Mouse (Mus musculus) liver, embryonic 16.5 days (tissue): ENCODE measurements at regions not wholly inside any gene's neighbourhood (a gene's known extent, or its start where the extent isn't known, plus 50 kb on each side); places are given as distances from the start of the nearest gene placed in this dataset.
"Not testable (repeated sequence)": the region's sequence is repeated elsewhere in the genome, so short reads cannot be mapped to it uniquely, and the experiment has no call there.

Source experiments
- ATAC-seq: fragments of 200-750 bp; cut with Nextera tagmentation; 2 replicates; pipeline ENCODE4 v1.8.0; 2017; ENCODE audit warnings: low read depth, mild to moderate bottlenecking, moderate number of reproducible peaks, moderate library complexity
- H3K27ac ChIP-seq: fragments of 300-500 bp; sonication (generic); 2 replicates; pipeline ENCODE4 v1.5.1; 2014; ENCODE audit warnings: mild to moderate bottlenecking, low read length
- H3K27me3 ChIP-seq: fragments of 300-500 bp; sonication (generic); 2 replicates; pipeline ENCODE4 v1.6.1; 2014; ENCODE audit warnings: low read depth, low read length, mixed read lengths; ENCODE audit not compliant: control insufficient read depth, insufficient read depth
- H3K36me3 ChIP-seq: fragments of 300-500 bp; sonication (generic); 2 replicates; pipeline ENCODE4 v1.6.1; 2014; ENCODE audit warnings: mild to moderate bottlenecking; ENCODE audit not compliant: control insufficient read depth, insufficient read depth
- H3K4me1 ChIP-seq: fragments of 300-500 bp; sonication (generic); 2 replicates; pipeline ENCODE4 v1.6.1; 2014; ENCODE audit warnings: low read depth, low read length, mixed read lengths; ENCODE audit not compliant: control insufficient read depth
- H3K4me2 ChIP-seq: fragments of 300-500 bp; sonication (generic); 2 replicates; pipeline ENCODE4 v1.6.1; 2014; ENCODE audit warnings: low read depth, low read length, mixed read lengths
- H3K4me3 ChIP-seq: fragments of 300-500 bp; sonication (generic); 2 replicates; pipeline ENCODE4 v1.5.1; 2014; ENCODE audit warnings: low read depth, mild to moderate bottlenecking, low read length
- H3K9ac ChIP-seq: fragments of 300-500 bp; sonication (generic); 2 replicates; pipeline ENCODE4 v1.6.1; 2014; ENCODE audit warnings: low read depth, low read length
- H3K9me3 ChIP-seq: fragments of 300-500 bp; sonication (generic); replicated peaks from 2 replicates; pipeline ENCODE4 v1.6.1; 2016; ENCODE audit warnings: low read length; ENCODE audit not compliant: control insufficient read depth
- WGBS: fragments of 180-500 bp; shearing (Covaris S2); extraction: QIAGEN DNeasy Blood & Tissue Kit; methylation state at CpG from one replicate; pipeline ENCODE4 v1.1.7; 2014; ENCODE audit not compliant: insufficient replicate concordance; 5-methylcytosine and 5-hydroxymethylcytosine counted together

DNA sequence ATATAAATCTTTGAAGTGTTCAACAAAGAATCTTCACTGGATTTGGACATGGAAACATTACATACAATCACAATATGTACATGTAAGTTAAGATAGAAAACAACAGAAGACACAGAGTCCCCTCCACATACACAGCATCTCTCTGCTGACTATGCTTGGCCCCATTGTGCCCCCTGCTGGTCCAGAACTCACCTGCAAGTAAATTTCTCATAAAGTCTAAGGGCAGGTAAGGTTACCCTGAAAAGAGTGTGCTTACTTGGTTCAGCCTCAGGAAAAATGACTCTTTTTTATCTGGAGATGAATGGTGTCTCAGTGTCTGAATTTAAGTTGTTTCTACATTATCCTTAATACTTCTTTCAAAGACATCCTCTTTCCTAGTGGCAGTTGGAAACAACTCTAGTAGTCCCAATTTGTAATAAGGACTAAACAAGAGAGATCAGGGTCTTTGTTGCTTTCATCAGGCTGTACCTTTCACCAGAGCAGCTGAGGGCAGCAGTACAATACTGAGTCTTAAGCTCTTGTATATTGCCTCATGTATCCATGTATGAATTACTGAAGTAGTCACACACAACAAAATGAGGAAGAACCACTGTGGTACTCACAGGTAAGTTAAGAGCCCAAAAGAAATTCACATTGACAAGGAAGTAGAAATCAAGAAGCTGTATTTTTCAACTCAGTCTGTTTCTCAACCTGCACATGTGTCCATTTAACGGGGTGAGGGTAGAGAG lies 538.7 kb upstream of the Zfp386 start:
- peak; percentile 11; the same call in 1 of the 2 replicates for ATAC-seq
- WGBS = 30% methylated on average over 1 of the region's 1 CpGs

DNA sequence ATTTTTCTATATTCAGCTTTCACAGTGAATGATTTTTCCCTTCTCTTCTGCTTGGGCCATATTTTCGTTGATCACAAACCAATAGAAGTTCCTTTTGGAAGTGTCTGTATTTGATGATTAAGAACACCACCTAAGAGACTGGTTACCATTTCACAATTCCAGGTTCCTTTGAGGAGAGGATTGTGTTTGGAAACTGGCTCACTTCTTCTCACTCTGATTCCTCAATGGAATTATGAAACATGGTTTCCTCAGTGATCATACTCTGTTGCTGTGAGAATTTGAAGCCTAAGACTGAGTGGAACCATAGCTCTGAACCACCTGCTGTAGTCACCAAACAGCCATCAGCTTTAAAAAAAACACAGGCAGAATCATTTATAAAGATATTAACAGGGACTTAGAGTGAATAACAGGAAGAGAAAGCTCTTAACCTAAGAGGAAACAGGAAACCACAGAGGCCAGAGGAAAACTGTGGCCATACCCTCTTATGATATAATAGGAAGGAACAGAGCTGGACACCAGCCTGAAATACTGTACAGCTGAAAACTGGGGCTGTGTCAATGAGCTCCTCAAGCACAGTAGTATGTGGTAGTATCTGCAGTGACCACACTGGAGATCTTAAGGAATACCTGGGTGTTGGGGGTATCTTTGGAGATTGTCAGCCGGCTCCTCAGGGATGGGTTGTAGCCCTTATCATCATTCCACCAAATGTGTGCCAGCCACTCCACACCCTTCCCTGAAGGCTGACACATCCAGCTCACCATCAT lies 528.6 kb upstream of the Zfp386 start:
- H3K4me2 ChIP-seq, H3K9ac ChIP-seq, H3K9me3 ChIP-seq, H3K4me1 ChIP-seq, H3K27me3 ChIP-seq, H3K4me3 ChIP-seq, H3K36me3 ChIP-seq: not testable (repeated sequence)
- peak overlapping the region; percentile 10; the same call in 1 of the 2 replicates for H3K27ac ChIP-seq
- ATAC-seq = peak; percentile 24; the same call in 1 of the 2 replicates
- WGBS = 53% methylated on average over 2 of the region's 2 CpGs

More for the DNA sequence above, 538.7 kb upstream of the Zfp386 start:
- H3K4me2 ChIP-seq, H3K9me3 ChIP-seq, H3K9ac ChIP-seq, H3K27me3 ChIP-seq, H3K36me3 ChIP-seq, H3K4me3 ChIP-seq, H3K4me1 ChIP-seq, H3K27ac ChIP-seq: not testable (repeated sequence)

GRCm38 (mm10) chr12:115527065-115527464 lies 520.5 kb upstream of the Zfp386 start:
- no peak for ATAC-seq

DNA sequence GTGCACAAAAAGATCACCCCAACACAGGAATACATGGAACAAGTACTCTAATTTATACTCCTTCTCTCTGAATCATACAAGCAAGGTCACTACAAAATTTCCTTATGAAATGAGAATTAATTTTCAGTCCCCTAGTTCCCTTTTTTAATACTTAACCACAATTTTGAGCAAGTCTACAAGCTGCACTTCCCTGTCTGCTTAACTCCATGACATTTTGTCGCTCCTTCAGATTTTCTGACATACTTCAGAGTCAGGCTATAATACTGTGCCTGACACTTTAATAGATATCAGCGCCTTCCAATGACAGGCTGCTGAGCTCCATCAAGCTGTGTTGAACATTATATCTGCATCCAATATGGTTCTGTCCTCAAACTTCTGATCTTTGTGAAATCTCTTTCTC lies 505.0 kb upstream of the Zfp386 start:
- Histone ChIP-seq H3K27ac (no peak overlapping the region), H3K27me3 (no peaks in the 10 kb centered on the region), H3K36me3 (no peaks in the 10 kb centered on the region), H3K9me3 (no peaks in the 10 kb centered on the region), H3K4me1 (no peaks in the 10 kb centered on the region), H3K9ac (no peak overlapping the region), H3K4me3 (no peak overlapping the region), H3K4me2 (no peak overlapping the region)
- ATAC-seq = no peak
- 41% methylated on average over 2 of the region's 2 CpGs for WGBS

More at GRCm38 (mm10) chr12:115527065-115527464, 520.5 kb upstream of the Zfp386 start:
- no peak overlapping the region for H3K4me3 ChIP-seq
- H3K9me3 ChIP-seq = no peaks in the 10 kb centered on the region
- no peaks in the 10 kb centered on the region for H3K36me3 ChIP-seq
- H3K4me2 ChIP-seq = no peak overlapping the region
- H3K27ac ChIP-seq = no peak overlapping the region
- no peaks in the 10 kb centered on the region for H3K4me1 ChIP-seq
- WGBS = 59% methylated on average over 3 of the region's 3 CpGs
- H3K27me3 ChIP-seq = no peaks in the 10 kb centered on the region
- no peak overlapping the region for H3K9ac ChIP-seq

- not testable (repeated sequence) for H3K4me2 ChIP-seq, H3K4me3 ChIP-seq, H3K9ac ChIP-seq, H3K9me3 ChIP-seq, H3K36me3 ChIP-seq, ATAC-seq, H3K27me3 ChIP-seq, H3K4me1 ChIP-seq, H3K27ac ChIP-seq
- WGBS = 47% methylated on average over 4 of the region's 4 CpGs
Observed at GRCm38 (mm10) chr12:115566878-115567277, 480.6 kb upstream of the Zfp386 start.

DNA sequence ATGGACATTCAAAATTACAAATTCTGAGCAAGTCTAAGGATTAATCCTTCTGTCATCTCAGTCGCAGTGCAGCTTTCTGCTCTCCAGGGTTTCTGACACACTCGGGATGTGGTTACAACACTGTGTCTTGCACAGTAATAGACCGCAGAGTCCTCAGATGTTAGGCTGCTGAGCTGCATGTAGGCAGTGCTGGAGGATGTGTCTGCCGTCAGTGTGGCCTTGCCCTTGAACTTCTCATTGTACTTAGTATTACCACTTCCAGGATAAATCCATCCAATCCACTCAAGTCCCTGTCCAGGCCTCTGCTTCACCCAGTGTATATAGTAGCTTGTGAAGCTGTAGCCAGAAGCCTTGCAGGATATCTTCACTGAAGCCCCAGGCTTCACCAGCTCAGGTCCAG lies 454.5 kb upstream of the Zfp386 start:
- not testable (repeated sequence) for H3K36me3 ChIP-seq, H3K4me2 ChIP-seq, H3K4me1 ChIP-seq, H3K27me3 ChIP-seq, H3K4me3 ChIP-seq, H3K9me3 ChIP-seq, H3K27ac ChIP-seq, ATAC-seq, H3K9ac ChIP-seq
- WGBS = 72% methylated on average over 4 of the region's 4 CpGs

GRCm38 (mm10) chr12:115603763-115604162 lies 443.8 kb upstream of the Zfp386 start:
- no peak; the same call in 1 of the 2 replicates for ATAC-seq
- no peak overlapping the region for H3K4me3 ChIP-seq
- no peaks in the 10 kb centered on the region for H3K9me3 ChIP-seq
- no peak overlapping the region for H3K9ac ChIP-seq
- H3K36me3 ChIP-seq = no peaks in the 10 kb centered on the region
- H3K27ac ChIP-seq = no peak overlapping the region
- H3K4me1 ChIP-seq = no peaks in the 10 kb centered on the region
- no peaks in the 10 kb centered on the region for H3K27me3 ChIP-seq
- H3K4me2 ChIP-seq = no peak overlapping the region
- 48% methylated on average over 2 of the region's 2 CpGs for WGBS

DNA sequence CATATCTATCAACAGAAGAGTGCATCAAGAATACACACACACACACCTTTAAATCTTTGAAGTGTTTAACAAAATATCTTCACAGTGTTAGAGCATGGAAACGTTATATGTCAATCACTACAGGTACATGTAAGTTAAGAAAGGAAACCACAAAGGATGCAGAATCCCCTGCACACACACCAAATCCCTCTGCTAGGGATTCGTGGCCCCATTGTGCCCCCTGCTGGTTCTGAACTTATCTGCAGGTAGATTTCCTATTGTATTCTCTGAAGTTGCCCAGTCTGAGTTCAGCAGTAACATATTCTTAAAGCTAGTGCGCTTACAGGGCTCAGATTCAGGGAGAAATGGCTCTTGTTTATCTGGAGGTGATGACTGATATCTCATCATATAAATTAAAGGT lies 442.6 kb upstream of the Zfp386 start:
- Histone ChIP-seq H3K27ac (no peak overlapping the region), H3K9ac (no peak overlapping the region), H3K4me2 (no peak overlapping the region), H3K4me1 (no peaks in the 10 kb centered on the region), H3K27me3 (no peaks in the 10 kb centered on the region), H3K36me3 (no peaks in the 10 kb centered on the region), H3K4me3 (no peak overlapping the region), H3K9me3 (no peaks in the 10 kb centered on the region)
- 31% methylated on average over 3 of the region's 3 CpGs for WGBS
- no peak for ATAC-seq

DNA sequence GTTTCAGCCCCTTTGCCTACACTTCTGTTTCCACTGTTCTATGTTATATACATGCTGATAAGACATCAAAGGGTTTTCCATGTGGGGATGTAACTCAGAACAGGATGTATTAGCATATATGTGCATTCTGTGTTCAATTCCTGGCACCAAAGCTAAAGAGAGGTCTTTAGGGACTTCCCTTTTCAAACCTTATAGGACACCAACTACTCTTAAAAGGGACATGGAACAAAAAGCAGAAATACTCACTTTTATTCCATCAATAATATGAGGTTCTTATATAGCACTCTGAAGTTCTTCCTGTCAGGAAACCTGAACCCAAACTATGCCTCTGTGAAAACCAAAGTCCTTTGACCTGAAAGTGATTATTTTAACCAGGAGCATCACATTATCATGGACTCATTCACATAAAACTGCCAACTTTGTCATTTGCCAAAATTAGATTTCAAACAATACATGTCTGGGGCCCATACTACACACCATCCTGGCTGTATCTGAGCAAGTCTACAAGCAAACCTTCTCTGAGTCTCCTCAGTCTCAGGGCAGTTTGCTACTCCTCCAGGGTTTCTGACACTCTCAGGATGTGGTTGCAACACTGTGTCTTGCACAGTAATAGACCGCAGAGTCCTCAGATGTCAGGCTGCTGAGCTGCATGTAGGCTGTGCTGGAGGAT lies 424.8 kb upstream of the Zfp386 start:
- H3K4me2 ChIP-seq, ATAC-seq, H3K9me3 ChIP-seq, H3K4me1 ChIP-seq, H3K36me3 ChIP-seq, H3K27ac ChIP-seq, H3K4me3 ChIP-seq, H3K27me3 ChIP-seq, H3K9ac ChIP-seq: not testable (repeated sequence)
- no CpG with 5 or more reads among the region's 1 CpGs for WGBS
